Mouse (Mus musculus): ENCODE data around the gene Tmem253.

Tmem253 gene

DNA sequence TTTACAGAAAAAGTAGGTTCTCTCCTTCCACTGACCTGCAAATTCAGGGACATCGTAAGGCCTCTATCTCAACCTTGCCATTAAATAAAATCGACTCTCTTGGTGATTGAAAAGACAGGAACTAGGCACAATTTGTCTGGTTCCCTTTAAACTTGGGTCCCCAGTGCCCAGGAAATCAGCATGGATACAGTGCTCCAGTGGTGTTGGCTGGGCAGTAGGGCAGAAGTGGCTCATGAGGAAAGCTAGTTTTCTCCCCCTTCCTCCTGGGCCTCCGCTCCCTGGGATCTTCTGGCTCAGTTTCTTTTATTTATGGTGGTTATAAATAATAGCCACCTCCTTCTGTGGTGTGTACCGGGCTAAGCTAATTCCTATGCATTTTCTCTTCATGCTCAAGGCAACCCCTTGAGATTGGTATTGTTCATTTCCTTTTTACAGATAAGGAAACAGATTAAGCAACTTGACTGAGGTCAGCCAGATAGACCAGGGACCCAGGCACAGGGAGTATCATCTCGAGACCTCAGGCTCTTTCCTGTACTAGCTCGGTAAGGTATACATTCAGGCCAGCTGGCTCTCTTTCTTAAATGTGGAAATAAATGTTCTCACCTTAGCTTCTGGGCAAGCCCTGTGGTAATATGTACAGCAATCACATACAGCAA lies at the start of gene Tmem253:
Tmem253 (plus strand) TSS at position 214 of the 656 bp plus-strand sequence.
- no peak for DNase-seq (ENCODE audit: low read depth, low spot score)

DNA sequence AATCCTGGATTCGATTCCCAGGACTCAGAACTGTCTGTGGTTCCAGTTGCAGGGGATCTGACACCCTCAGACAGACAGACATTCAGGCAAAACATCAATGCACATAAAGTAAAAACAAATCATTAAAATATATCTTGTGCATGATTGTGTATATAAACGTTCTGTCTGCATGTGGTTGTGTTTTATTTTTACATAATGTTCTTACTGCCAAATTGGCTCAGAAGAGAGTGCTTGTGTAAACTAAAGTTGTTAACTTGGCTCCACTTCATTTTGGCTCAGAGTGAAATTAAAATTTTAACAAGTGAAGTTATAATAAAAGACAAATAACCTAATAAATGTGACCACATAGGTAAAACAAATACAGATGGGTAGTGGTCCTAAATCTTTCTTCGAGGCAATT lies 48.1 kb upstream of the Tmem253 start:
- DNase-seq (ENCODE audit: low read depth, low spot score) = no peak

DNA sequence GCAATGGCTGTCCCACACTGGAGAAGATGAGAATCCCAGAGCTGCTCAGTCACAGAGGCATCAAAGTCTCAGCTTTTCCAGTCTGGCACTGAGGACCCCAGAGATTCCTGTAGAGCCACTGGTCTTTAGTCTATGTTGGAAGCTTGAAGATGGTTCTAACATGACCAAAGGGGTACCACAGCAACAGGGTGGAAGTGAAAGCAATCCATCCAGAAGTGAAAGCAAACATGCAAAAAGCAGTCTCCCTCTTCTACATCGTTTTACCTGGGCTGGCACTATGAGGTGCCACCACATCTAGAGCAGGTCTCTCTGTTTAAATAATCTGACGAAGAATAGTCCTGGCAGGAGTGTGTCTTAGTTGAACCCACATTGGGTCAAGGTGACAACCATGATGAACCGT lies 36.2 kb upstream of the Tmem253 start:
- no peak for DNase-seq (ENCODE audit: low read depth, low spot score)

GRCm38 (mm10) chr14:51983251-51983650 lies 32.2 kb upstream of the Tmem253 start:
- no peak for DNase-seq (ENCODE audit: low read depth, low spot score)

GRCm38 (mm10) chr14:51983855-51984246 lies 31.6 kb upstream of the Tmem253 start:
- no peak for DNase-seq (ENCODE audit: low read depth, low spot score)

DNA sequence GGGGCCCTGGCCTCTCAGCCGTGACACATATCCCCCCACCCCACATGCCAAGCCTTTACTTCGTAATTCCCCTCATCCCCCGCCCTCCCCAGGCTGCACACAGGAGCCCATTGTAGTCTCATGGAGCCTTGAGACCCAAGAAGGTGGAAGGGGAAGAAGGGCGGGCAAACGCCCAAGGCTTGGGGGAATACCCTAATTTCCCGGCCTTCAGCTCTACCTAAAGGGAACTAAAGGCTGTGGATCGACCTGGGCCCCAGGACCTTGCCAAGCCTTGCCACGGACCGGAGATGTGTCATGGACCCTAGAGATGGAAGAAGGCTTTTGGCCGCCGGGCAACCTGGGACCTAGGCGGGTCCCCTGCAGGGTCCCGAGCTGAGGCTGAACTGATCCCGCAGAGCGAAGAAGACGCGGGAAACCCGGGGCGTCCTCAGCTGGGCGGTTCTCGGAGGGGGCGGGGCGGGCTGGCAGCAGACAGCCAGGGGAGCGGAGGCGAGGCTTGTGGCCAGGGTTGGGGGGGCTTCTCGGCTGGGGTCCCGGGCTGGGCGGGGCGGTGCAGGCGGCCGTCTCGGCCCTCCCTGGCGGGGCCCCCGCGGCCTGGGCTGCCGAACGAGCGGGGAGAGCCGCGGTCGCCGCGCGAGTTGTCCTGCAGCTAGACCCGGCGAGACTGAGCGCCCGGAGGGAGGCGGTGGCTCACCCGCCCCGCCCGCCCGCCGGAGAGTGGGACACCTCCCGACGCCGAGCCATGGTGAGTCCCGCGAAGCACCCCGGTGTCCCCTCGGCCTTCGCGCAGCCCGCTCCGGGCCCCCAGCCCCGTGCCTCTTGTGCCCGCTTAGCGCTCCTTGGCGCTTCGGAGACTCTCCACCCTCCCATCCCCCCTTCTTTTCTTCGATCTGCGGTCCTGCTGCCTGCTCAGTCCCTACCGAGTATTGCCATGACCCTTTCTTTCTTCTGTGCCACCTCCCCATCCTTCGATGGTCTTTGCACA lies 30.9 kb upstream of the Tmem253 start, which contains the start of gene Arhgef40:
Arhgef40 (plus strand) TSS at position 473 of the 985 bp plus-strand sequence.
- DNase-seq (ENCODE audit: low read depth, low spot score) = no peak

DNA sequence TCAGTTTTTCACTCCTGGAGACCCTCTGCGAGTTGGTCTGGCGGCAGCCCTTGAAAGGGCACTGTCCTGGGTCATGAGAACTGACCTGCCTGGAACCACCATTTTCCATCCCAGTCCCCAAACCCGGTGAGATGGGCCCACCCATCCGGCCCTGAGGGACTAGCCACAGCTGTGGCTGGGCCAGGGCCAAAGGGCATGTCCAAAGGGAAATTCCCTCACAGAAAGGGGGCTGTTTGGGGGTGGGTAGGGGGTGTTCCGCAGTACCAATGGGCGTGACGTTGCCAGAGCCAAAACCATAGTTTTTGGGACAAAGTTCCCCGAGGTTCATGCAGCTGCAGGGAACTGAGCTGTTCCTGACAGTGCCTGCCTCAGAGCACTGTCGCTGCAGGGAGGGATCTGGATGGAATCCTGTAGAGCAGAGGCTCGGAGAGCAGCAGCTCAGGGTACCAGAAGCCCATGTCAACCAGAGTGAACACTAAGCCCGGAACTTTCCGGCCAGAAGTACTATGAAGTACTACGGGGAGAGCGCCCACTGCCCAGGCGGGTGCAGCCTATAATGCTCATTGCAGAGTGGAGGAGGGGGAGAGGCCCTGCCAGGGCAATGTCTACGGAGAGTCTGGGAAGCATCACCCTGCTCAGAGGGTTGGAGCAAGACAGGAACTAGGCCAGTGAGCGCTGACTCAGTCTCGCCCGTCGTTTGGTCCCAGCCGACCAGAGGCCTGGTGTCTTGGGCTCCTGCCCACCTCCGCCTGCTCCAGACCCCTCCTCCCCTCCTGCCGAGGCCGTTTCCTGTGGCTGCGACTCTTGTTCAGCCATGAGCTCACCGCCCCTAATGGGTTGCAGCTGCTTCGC lies 29.9 kb upstream of the Tmem253 start:
- no peak for DNase-seq (ENCODE audit: low read depth, low spot score)

GRCm38 (mm10) chr14:51986153-51986505 lies 29.3 kb upstream of the Tmem253 start:
- DNase-seq (ENCODE audit: low read depth, low spot score) = no peak

- no peak for DNase-seq (ENCODE audit: low read depth, low spot score)
These were observed 28.3 kb upstream of the Tmem253 start for GRCm38 (mm10) chr14:51987177-51987576.

DNA sequence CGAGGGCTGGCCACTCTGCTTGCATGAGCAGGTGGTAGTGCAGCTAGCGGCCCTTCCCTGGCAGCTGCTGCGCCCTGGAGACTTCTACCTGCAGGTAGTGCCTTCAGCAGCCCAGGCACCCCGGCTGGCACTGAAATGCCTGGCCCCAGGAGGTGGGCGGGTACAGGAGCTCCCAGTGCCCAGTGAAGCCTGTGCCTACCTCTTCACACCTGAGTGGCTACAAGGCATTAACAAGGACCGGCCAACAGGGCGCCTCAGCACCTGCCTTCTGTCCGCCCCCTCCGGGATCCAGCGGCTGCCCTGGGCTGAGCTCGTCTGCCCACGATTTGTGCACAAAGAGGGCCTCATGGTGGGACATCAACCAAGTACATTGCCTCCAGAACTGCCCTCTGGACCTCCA lies 26.7 kb upstream of the Tmem253 start:
- DNase-seq (ENCODE audit: low read depth, low spot score) = no peak

GRCm38 (mm10) chr14:51989461-51989970 lies 25.9 kb upstream of the Tmem253 start:
- no peak for DNase-seq (ENCODE audit: low read depth, low spot score)

- DNase-seq (ENCODE audit: low read depth, low spot score) = no peak
These were observed 21.0 kb upstream of the Tmem253 start for GRCm38 (mm10) chr14:51994453-51994852.

DNA sequence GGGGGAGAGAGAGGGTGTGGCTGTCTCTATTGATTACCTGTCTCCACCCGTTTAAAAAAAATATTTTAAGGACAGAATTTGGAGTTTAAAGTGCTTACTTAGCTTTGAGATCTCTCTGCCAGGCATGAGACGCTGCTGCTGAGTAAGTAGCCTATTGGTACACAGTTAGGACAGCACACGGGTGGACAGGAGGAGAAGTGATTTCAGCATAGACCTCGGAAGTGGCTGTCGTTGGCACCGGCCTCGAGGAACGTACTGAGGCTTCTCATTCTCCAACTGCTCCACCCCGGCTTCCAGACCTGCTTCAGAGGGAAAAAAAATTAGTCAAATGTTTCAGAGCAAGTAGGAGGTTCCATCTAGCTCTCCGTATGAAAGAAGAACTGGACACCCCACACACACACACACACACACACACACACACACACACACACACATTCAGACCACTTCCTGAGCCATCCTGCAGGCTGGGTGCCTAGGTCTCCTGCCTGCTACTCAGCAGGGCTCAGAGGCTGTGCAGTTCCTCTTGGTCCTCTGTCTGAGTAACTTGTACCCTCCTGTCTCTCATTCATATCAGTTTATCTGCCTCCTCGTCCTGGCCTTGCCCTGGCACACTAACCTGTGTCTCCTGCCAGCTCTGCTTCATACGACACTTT lies 20.1 kb upstream of the Tmem253 start:
- DNase-seq (ENCODE audit: low read depth, low spot score) = no peak

DNA sequence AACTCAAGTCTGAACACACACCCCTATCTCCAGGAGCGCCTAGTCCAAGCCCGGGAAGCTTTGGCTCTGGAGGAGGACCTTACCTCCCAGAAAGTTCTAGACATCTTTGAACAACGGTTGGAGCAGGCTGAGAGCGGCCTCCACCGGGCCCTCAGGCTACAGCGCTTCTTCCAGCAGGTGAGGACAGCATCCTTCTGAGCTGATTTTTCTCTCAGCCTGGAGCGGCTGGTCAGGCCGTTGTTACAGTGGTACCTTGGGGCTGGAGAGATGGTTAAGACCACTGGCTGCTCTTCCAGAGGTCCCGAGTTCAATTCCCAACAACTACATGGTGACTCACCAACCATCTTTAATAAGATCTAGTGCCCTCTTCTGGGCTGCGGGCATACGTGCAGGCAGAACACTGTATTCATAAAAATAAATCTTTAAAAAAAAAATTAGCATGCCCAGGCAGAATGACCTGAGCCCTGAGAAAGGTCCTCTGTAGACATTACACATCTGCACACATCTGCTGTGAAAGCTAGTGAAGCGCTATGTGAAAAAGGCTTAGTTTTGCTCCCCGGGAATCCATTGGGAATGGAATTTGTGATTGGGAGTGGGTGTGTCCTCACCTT lies 19.1 kb upstream of the Tmem253 start:
- no peak for DNase-seq (ENCODE audit: low read depth, low spot score)

- no peak for DNase-seq (ENCODE audit: low read depth, low spot score)
These were observed 18.6 kb upstream of the Tmem253 start for GRCm38 (mm10) chr14:51996866-51997265.

DNA sequence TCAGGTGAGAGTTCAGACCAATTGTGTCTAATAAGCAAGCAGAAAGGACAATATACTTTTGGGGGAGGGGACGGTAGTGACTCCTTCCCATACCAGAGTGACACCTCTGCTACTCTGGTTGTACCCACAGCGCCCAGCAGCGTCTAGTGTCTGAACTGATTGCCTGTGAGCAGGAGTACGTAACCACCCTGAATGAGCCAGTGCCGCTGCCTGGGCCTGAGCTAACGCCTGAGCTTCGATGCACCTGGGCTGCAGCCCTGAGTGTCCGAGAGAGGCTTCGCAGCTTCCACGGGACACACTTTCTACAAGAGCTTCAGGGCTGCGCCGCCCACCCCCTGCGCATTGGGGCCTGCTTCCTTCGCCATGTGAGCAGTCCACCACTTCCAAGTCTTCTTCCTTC lies 18.0 kb upstream of the Tmem253 start:
- no peak for DNase-seq (ENCODE audit: low read depth, low spot score)

DNA sequence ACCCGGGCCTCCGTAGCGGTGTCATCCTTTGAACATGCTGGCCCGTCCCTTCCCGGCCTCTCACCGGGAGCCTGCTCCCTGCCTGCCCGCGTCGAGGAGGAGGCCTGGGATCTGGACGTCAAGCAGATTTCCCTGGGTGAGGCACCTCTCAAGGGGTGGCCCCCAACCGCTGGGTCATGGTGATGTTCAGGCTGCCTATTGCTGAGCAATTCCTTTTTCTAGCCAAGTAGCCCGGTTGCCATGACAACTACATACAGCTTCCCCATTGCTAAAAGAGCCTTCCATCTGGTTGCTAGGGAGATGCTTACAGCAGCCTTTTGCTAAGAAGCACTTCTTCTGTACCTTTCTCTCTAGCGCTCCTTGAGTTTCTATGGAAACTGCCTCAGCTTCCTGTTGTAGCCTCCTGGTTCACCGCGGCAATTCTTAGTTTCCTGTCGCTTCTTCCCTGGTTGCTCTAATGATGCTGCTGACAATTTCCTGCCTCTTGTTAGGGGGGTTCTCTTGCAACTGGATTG lies 11.4 kb upstream of the Tmem253 start:
- no peak for DNase-seq (ENCODE audit: low read depth, low spot score)

- DNase-seq (ENCODE audit: low read depth, low spot score) = no peak
These were observed 10.3 kb upstream of the Tmem253 start for GRCm38 (mm10) chr14:52005141-52005540.

DNA sequence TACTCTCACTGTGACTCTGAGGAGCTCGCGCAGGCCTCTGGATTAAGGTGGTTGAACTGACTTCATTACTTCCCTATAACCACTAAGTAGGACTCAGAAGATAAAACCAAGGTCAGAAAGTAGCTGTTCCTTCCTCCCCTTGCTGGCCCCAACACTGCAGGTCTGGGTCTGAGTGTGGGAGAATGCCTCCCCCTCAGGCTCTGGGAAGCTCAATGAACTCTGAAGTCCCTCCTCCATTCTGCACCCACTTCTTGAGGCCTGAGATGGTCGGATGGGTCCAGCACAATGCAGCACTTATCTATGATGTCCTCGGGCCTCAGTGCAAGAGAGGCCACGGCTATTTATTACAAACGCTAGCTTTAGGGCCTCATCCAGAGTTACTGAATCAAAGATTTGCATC lies 9.8 kb upstream of the Tmem253 start:
- DNase-seq (ENCODE audit: low read depth, low spot score) = no peak

- no peak for DNase-seq (ENCODE audit: low read depth, low spot score)
These were observed 9.2 kb upstream of the Tmem253 start for GRCm38 (mm10) chr14:52006241-52006640.

DNA sequence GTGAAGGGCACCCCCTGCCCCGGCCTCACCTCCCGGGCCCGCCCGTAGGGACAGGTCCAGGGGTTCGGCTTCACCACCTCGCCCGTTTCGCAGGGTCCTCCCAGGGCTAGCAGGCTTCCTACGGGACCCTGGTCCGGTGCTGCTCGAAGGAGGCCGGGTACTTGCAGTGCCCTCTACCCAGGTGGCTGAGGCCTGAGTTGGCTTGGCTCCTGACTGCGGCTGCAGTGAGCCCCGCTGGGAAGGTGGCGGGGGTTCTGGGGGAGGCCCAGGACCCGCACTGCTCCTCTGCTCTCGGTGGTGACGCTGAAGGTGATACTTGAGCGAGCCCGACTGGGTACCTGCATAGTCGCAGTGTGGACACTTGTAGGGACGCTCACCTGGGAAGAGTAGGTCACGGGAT lies 8.7 kb upstream of the Tmem253 start:
- no peak for DNase-seq (ENCODE audit: low read depth, low spot score)
